Mouse (Mus musculus) kidney, adult 2 months (tissue): ENCODE results near the gene Pcnt.

Experiments
- CTCF ChIP-seq: fragments of 200-500 bp; conservative IDR thresholded peaks from 2 replicates; pipeline ENCODE4 v1.5.1; 2011; ENCODE audit warnings: low read depth, mild to moderate bottlenecking, control low read depth, low read length, moderate library complexity, mixed read lengths; ENCODE audit not compliant: insufficient read depth, insufficient read length
- POLR2A ChIP-seq: fragments of 200-500 bp; IDR thresholded peaks from one replicate; pipeline ENCODE4 v1.6.1; 2011; ENCODE audit warnings: low read depth, low read length, control low read depth

- TF ChIP-seq CTCF: no peak
- no peak for TF ChIP-seq POLR2A
These were observed 126.4 kb downstream of the Pcnt start for GRCm38 (mm10) chr10:76316194-76316593.
